Mouse (Mus musculus) urinary bladder, postnatal 25 days (tissue): Measurements from ENCODE around the gene Slc9a9.
A peak's percentile ranks its signal among the peaks of the same experiment; 100 is the strongest.
"Not testable (repeated sequence)": the region's sequence is repeated elsewhere in the genome, so short reads cannot be mapped to it uniquely, and the experiment has no call there.

ENCODE experiments used
- DNase-seq: peaks from one replicate; pipeline ENCODE4 v3.0.0; 2022; ENCODE audit warnings: low spot score

Gene Slc9a9

GRCm38 (mm10) chr9:94669791-94670577 lies at the start of gene Slc9a9:
Slc9a9 (plus strand) TSS chr9:94669909.
- peak; percentile 14 for DNase-seq

GRCm38 (mm10) chr9:94620342-94620741 lies 49.4 kb upstream of the Slc9a9 start:
- DNase-seq: no peak

GRCm38 (mm10) chr9:94620846-94621245 lies 48.9 kb upstream of the Slc9a9 start:
- DNase-seq: no peak

GRCm38 (mm10) chr9:94621902-94622301 lies 47.8 kb upstream of the Slc9a9 start:
- no peak for DNase-seq

- DNase-seq: no peak
Measured at GRCm38 (mm10) chr9:94626737-94627136, 43.0 kb upstream of the Slc9a9 start.

- no peak for DNase-seq
Measured at GRCm38 (mm10) chr9:94628948-94629347, 40.8 kb upstream of the Slc9a9 start.

GRCm38 (mm10) chr9:94634275-94634674 lies 35.4 kb upstream of the Slc9a9 start:
- not testable (repeated sequence) for DNase-seq

- no peak for DNase-seq
Measured at GRCm38 (mm10) chr9:94645631-94646030, 24.1 kb upstream of the Slc9a9 start.

- no peak for DNase-seq
Measured at GRCm38 (mm10) chr9:94647425-94647824, 22.3 kb upstream of the Slc9a9 start.

GRCm38 (mm10) chr9:94649991-94650390 lies 19.7 kb upstream of the Slc9a9 start:
- DNase-seq: no peak

- no peak for DNase-seq
Measured at GRCm38 (mm10) chr9:94653198-94653597, 16.5 kb upstream of the Slc9a9 start.

GRCm38 (mm10) chr9:94653827-94654226 lies 15.9 kb upstream of the Slc9a9 start:
- DNase-seq: no peak

- no peak for DNase-seq
Measured at GRCm38 (mm10) chr9:94656265-94656664, 13.4 kb upstream of the Slc9a9 start.

GRCm38 (mm10) chr9:94659401-94660152 lies 10.1 kb upstream of the Slc9a9 start:
- DNase-seq: no peak

GRCm38 (mm10) chr9:94661768-94662167 lies 7.9 kb upstream of the Slc9a9 start:
- no peak for DNase-seq

- no peak for DNase-seq
Measured at GRCm38 (mm10) chr9:94665248-94665647, 4.5 kb upstream of the Slc9a9 start.

GRCm38 (mm10) chr9:94668589-94668988 lies 1.1 kb upstream of the Slc9a9 start:
- DNase-seq: no peak

- DNase-seq: no peak
Measured at GRCm38 (mm10) chr9:94670704-94671103, 995 bp downstream of the Slc9a9 start.

GRCm38 (mm10) chr9:94674704-94675103 lies 5.0 kb downstream of the Slc9a9 start:
- no peak for DNase-seq

- DNase-seq: no peak
Measured at GRCm38 (mm10) chr9:94678021-94678655, 8.4 kb downstream of the Slc9a9 start.

- DNase-seq: no peak
Measured at GRCm38 (mm10) chr9:94680468-94681094, 10.9 kb downstream of the Slc9a9 start.

GRCm38 (mm10) chr9:94681095-94681487 lies 11.4 kb downstream of the Slc9a9 start:
- peak; percentile 21 for DNase-seq
